Mouse (Mus musculus) lung, adult 2 months (tissue): Measurements from ENCODE around the gene Bckdhb.

Experiments
- CTCF ChIP-seq: fragments of 200-500 bp; IDR thresholded peaks from 2 replicates; pipeline ENCODE4 v1.5.1; 2011; ENCODE audit warnings: mild to moderate bottlenecking, low read length, control low read depth; ENCODE audit not compliant: insufficient read depth
- POLR2A ChIP-seq: fragments of 200-500 bp; IDR thresholded peaks from 2 replicates; pipeline ENCODE4 v1.6.1; 2011; ENCODE audit warnings: low read depth, mild to moderate bottlenecking, control low read depth, low read length, borderline replicate concordance; ENCODE audit errors: extremely low read depth

DNA sequence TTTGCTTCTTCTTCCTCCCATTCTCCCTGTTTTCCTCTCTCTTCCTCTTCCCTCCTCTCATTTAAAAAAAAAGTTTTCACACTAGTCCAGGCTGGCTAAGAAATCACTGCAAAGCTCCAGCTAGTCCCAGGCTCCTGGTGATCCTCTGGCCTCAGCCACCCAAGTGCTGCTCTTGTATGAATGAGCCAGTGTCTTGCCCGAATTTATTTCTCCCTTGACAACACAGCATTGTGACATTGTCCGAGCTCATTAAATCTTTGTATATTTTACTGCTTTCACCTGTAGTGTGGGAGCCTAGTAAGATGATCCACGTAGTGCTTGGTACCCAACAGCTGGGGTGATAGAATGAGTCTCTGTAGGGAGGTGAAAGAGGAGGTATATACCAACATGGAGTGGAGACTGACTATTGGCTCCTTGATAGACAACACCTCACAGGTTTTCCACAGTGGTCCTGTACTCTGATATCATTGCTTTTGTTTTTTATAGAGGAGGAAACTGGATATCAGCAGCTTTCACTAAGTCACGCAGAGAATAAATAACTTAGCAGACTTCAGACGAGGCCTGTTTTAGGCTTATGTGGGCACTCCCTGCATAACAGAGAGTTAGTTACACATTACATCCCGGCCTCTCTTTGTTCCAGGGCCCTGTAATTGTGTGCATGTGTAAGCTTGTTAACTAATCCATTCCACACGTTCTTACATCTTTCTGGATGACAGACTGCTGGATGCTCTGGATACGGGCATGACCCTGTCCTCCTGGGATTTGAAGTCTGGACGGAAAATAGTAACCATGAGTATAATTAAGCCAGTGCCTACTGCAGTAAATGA is 15.8 kb downstream of the Bckdhb start:
- TF ChIP-seq CTCF (no peak), POLR2A (no peak)
